Mouse (Mus musculus): ENCODE data around the gene Nr6a1.

DNA sequence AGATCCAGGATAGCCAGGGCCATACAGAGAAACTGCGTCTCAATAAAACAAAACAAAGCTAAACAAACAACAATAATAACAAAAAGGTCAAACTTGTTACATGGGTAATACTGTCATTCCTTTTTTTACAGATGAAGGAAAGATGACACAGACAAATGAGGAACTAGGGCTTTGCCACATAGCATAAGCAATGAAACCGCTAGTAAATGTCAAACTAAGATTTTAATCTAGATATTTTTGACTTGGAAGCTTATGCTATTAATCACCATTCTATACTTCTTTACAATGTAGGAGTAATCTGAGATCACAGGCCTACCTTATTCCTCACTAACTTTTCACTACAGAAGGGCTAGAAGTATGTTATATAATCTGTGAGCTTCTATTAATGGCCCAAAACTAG is 150.2 kb downstream of the Nr6a1 start:
- TF ChIP-seq TCF12 (IDR thresholded peaks at IDR 0.05; ENCODE audit: insufficient read depth, poor library complexity, severe bottlenecking) = no peak
- TF ChIP-seq POLR2A (IDR thresholded peaks at IDR 0.05; ENCODE audit: insufficient read length, low read depth) = no peak
- TF ChIP-seq USF1 (IDR thresholded peaks at IDR 0.05; ENCODE audit: low read depth) = no peak
- no peak for TF ChIP-seq REST (IDR thresholded peaks at IDR 0.05; ENCODE audit: insufficient read depth, insufficient read length)
- no peak for TF ChIP-seq SRF (IDR thresholded peaks at IDR 0.05; ENCODE audit: control insufficient read depth, insufficient read length, low read depth)
- TF ChIP-seq POLR2AphosphoS2 (IDR thresholded peaks at IDR 0.05; ENCODE audit: insufficient read length, low read depth) = no peak
- TF ChIP-seq MAX (IDR thresholded peaks at IDR 0.05; ENCODE audit: low read depth) = no peak
- no peak for TF ChIP-seq TCF3 (IDR thresholded peaks at IDR 0.05; ENCODE audit: insufficient read length, low read depth)

All from myocyte (in vitro differentiated cells).